Mouse (Mus musculus) cerebellum, postnatal 25 days (tissue): ENCODE measurements around the gene Ddx31.

ENCODE experiments used
- DNase-seq, 2 experiments: peaks; one replicate each; pipeline ENCODE4 v3.0.0; 2021; ENCODE audit warnings: mixed read lengths in 2 of 2

The Ddx31 gene

GRCm38 (mm10) chr2:28867495-28867894 is 27.3 kb downstream of the Ddx31 start:
- peak; percentile 75 to 77 for DNase-seq

GRCm38 (mm10) chr2:28875554-28875953 is 35.3 kb downstream of the Ddx31 start:
- no peak for DNase-seq

DNA sequence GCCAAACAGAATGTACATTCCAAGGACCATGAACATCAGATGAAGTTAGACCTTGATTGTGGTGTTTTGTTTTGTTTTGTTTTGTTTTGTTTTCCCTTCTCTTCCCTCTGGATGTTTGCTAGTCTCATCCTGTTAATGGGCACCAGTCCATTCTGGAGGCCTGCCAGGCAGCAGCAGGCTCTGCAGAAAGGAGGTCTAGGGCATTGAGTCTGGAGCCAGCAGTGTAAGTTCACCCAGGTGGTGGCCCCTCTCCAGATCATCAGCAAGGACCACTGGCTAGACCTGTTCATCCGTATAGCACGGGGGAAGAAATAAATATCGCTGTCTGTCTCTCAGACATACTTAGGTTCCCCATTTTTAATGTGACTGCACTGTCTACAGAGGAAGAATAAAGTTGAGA is 41.1 kb downstream of the Ddx31 start:
- peak; percentile 35 to 66 for DNase-seq

DNA sequence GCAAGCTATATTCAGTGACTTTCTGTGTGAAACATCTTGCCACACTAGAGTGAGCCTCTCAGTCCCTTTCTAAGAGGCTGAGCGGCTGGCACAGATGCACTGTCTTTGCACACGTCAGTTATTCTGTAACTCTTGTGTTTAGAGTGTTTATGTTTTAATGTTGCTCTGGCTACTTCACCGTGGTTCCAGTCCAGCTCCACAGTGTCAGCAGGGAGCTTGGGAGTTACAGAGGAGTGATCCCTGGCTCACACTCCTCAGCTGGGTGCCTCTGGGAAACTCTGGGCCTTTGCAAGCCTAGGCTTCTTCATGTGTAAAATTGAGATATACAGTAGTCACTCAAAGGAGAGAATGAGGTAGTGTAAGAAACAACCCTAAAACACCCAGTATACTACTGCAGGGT is 41.8 kb downstream of the Ddx31 start:
- DNase-seq: no peak

- DNase-seq: no peak
These were observed 42.8 kb downstream of the Ddx31 start for GRCm38 (mm10) chr2:28882826-28883485.

DNA sequence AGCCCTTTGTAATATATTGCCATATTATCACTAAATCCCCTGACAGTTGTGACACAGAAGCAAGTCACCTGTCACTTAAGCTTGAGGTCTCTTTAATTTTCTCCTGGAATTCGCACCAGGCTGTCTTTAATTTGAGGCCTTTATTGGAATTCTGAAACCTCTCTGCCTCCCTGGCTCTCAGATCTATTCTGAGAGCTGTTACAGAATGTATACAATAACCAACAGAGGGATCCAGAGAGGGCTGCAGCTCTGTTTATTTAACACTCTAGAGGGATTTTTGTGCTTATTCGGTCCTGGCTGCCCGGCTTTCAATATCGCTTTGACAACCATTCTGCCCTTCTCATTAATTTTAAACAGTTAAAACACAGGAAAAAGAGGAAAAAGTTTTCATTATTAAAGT is 44.7 kb downstream of the Ddx31 start:
- no peak for DNase-seq

DNA sequence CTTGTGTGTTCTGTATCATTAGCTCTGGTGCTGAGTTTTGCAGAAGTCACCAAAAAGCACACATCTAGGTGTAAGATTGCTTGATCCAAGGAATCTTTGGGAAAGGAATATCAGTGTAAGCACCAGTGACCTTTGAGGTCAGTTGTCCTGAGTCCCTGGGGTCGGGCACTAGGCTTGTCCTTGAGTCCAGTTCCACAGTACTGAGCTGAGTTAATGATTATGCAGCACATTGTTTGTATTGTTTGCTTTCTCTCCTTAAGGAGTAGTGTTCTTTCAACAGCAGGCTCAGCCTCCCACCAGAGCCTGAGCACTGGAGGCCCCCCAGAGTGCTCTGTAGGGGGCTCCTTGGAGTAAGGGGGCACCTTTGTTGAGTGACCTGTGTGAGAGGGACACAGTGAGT is 52.6 kb downstream of the Ddx31 start:
- DNase-seq: no peak

- DNase-seq: no peak
These were observed 53.3 kb downstream of the Ddx31 start for GRCm38 (mm10) chr2:28893526-28893925.

- DNase-seq: no peak
These were observed 55.7 kb downstream of the Ddx31 start for GRCm38 (mm10) chr2:28895876-28896275.

DNA sequence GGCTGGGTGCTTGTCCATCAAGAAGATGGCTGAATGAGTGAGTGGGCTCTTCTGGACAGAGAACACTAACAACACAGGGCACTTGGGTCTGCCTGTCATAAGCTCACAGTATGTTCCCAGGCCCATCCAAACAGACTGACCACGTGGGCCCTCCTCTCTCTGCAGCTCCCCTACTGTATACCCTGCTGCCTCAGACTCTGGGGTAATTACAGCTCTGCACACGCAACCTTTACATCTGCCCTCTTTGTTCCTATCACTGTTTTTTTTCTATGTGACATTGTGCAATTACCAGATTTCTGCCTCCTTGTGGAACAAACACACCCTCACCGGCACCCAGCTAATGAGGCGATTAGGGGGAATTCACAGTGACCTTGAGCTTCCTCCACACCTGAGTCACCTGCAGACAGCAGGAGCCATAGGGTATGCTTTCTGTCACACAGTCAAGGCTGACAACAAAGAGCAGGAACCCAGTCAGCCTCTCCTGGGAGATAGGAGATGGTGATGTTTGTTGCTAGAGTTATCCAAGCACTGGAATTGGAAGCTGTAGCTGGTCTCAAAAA is 57.2 kb downstream of the Ddx31 start:
- DNase-seq: no peak

DNA sequence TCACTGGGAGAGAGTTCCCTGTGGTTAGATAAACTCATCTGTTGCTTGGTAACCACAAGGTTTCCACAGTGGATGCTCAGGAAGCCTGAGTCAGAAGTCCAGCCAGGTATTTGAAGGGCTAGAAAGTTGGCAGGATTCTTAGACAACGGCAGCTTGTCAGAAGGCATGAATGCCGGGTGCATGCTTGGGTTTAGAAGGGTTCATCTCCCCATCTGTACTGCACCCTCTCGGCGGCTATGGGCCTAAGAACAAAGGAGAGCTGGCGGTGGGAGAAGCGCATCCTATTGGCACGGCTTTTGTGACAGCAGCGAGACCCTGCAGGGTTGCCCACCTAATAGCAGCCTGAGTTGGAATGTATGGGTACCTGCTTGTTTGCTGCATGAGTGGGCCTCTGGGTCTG is 62.1 kb downstream of the Ddx31 start:
- DNase-seq: no peak

GRCm38 (mm10) chr2:28903871-28904270 is 63.7 kb downstream of the Ddx31 start:
- DNase-seq: no peak

- DNase-seq: no peak
These were observed 64.6 kb downstream of the Ddx31 start for GRCm38 (mm10) chr2:28904786-28905185.

DNA sequence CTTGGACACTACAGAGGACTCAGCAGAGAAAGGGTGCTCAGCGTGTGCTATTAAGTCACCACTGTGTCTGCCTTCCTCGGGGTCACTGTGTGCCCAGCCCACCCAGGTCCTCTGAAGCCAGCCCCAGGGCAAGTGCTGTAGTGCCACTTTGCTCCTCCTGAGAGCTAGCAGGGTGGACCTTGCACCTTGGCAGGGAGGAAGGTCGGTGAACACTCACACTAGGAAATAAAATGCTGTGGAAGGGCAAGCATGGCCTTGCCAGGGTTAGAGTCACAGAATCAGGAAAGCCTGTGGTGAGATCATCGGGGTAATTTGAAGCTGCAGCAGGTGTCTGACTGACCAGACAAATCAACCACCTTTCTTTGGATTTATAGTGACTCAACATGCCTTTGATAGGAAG is 65.4 kb downstream of the Ddx31 start:
- no peak for DNase-seq

DNA sequence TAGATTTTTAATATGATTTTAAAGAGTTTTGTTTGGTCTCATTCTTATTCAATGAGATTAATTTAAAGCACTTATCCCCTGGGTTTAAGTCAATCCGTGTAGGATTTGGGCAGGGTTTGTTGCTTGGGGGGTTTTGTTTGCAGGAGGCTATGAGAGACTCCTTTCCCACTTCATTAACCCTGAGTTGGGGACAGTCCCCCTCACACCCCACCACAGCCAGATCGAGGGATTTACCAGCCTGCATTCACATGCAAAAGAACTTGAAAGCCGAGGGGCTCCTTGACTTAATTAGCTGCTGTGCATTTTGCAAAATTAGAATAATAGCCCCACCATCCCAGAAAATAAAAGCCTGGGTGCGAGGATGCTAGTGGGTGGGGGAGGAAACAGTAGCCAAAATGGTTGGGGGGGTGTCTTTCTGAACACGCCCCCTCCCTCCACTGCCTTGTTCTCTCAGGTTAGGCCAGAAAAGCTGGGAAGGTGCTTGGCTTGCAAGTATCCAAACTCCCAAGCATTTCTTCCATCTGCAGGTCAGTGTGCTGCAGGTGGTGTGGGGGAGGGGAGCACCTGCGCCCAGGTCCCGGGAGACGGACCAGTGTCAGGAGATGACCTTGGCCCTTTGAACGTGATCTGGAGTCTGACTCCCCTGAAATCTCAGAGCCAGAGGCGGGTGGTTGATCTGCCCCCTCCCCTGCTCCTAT is 67.6 kb downstream of the Ddx31 start:
- peak in 1 of 2 experiments; percentile 52 for DNase-seq

- DNase-seq: peak; percentile 41 to 49
These were observed 68.4 kb downstream of the Ddx31 start for GRCm38 (mm10) chr2:28908389-28909153.

DNA sequence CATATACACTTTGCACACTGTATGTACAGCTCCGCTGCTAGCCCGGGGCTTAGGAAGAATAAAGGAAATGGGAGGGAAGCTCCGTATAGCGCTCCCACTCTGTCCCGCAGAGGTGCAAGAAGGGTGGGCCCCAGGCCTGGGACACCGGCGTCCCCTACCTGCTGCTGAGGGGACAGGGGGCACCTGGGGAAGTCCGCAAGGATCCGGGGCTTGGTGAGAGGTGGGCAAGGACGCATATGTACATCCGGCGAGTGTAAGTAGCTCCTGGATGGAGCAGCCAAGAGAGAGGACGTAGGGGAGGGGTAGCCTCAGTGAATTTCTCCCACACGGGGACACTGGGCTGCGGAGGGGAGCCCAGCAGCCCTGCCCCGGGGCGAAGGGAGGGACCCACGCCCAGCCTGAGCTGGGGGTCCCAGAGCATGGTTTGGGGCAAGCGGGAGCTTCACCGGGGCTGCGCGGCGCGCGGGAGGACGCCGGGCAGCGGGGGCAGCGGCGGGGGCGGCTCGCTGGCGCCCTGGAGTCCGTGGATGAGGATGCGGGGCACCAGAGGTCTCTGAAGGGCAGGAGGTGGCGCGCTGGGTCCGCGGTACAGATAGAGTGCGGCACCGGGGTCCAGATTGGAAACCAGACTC is 69.1 kb downstream of the Ddx31 start:
- DNase-seq: peak in 1 of 2 experiments; percentile 23

DNA sequence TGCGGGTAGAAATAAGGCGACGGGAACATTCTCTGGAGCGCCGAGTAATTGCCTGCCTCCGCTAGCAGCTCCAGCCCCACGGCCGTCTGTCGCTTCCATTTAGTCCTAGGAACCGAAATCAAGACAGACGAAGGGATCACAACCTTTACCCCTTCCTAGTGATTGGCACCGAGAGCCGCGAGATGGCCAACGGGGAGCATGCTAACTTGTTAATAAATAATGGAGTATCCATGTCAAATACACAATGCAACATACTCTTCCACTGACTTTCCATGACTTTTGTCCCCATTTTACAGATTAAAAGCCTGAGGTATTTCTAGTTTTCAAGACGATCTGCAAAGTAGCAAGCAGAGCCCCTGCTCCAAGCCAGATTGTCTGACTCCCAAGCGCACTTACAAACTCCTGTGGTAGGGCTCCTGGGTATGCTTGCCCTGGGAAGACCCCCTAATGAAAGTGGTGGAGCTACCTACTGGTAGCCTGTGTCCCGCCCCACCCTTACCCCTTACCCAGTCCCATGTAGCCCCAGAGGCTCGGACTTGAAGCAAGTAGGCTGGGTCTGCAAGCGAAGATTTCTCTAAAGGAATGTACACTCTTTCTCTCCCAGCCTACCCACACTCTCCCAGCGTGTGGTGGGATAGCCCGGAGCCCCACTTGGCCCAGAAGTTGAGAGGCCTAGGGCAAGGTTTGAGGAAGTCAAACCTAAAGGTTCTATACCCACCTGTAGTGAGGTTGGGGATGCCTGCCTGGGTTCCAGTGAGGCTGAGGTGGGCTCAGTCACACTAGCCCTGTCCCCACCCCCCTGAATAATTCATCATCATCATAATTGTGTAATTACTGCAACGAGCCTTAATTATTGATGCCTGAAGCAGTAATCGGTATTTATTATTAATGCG is 69.9 kb downstream of the Ddx31 start:
- DNase-seq: peak; percentile 19 to 23

- no peak for DNase-seq
These were observed 70.7 kb downstream of the Ddx31 start for GRCm38 (mm10) chr2:28910877-28911276.

DNA sequence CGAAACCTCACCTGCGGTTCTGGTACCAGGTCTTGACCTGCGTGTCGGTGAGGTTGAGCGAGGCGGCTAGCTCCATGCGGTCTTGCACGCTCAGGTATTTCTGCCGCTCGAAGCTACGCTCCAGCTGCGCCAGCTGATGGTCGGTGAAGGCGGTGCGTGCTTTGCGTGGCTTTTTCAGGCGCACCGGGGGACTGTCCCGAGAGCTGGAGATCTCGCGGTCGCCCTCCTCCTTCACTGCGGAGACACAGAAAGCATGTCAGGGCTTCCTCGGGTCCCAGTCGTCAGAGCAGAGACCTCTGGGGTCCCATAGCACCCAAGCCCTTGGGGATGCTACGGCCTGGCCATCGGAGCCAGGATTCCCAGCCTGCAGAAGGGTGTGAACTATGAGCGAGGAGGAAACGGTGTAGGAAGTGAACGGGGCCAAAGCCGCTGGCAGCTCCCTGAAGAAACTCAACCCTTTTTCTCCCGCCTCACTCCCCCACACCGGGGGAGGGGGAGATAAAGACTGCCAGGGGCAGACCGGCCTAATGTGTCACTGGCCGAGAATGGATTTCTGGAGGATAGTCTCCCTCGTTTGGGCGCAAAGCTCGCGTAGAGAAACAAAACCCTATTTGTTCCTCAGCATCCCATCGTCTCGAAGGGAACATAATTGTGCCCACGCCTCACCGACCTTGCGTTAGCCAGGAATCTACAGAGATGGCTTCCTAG is 71.3 kb downstream of the Ddx31 start:
- peak; percentile 38 to 50 for DNase-seq

DNA sequence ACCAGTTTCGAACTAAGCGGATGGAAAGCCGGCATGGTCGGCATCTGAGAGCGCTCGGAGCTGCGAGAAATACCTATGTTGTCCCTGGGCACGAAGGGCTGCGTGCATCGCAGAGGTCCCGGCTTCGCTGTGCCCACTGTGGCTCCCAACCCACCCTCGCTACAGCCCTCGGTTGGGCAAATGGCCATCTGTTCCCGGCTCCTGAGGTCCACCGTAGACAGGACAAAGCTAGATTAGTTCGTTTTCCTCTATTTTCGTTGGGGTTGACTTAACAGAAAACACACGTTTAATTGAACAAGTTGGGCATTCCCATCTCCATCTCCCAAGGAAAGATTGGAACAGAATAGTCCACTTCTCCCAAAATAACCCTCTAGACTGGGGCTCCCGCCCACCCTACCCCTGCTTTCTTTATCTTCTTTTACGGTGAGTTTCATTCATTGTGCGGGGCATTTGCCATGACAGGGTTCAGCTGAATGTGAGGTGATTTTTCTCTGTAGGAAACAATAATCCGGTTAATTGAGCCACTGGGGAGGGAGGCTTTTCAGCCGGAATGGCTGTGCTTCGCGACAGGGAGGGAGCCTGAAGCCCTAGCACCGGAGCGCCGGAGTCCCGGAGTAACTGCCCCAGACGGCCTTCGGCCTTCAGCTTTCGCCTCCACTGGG is 72.0 kb downstream of the Ddx31 start:
- peak; percentile 50 to 52 for DNase-seq
